Mouse (Mus musculus): ENCODE measurements around the gene Il4. TPM values are rescaled to one million over a fixed set of nuclear protein-coding genes. Genes with fewer than 3 reads are reported as not detected.
A peak's percentile ranks its signal among the peaks of the same experiment; 100 is the strongest.
"Not testable (repeated sequence)": the region's sequence is repeated elsewhere in the genome, so short reads cannot be mapped to it uniquely, and the experiment has no call there.

Il4 gene
- total RNA-seq, 1 experiment from 2014 or later: 19.5 TPM

DNA sequence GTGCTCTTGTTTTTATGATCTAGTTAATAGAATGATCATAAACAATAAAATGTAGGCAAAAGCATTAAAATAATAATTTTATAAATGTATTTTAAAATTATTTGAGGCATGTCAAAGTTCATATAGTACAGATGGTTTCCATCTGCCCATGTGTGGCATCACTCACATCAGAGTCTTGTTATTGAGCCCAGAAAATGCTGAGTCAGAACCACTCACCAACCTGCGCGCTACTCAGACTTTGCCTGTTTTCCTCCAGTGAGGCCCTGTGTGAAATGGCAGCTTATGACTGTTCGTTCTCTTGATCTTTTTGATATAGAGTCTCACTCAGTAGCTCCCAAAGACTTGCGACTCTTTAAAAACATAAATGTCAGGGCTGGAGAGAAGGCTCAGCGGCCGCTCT, 33.0 kb downstream of the Il4 start:
- no peak for ATAC-seq (replicated peaks; ENCODE audit: insufficient number of reproducible peaks, low FRiP score, low TSS enrichment, poor library complexity, severe bottlenecking)

- no peak for ATAC-seq (replicated peaks; ENCODE audit: insufficient number of reproducible peaks, low FRiP score, low TSS enrichment, poor library complexity, severe bottlenecking)
Measured at GRCm38 (mm10) chr11:53584849-53585248, 33.6 kb downstream of the Il4 start.

DNA sequence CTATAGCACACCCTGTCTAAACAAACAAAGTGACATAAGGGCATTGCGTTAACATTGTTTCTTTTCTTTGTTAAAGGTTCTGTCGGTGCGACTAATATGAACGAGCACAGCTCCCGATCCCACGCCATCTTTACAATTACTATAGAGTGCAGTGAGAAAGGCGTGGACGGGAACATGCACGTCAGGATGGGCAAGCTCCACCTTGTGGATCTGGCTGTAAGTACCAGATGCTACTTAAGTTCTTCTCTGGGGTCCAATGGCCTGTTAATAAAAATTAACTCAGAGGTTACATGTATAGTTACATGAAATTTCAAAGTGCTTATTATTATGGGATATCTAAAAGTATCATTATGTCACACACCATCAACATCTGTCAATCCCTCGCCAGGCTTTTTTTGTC, 35.3 kb downstream of the Il4 start:
- no peak for ATAC-seq (replicated peaks; ENCODE audit: insufficient number of reproducible peaks, low FRiP score, low TSS enrichment, poor library complexity, severe bottlenecking)

DNA sequence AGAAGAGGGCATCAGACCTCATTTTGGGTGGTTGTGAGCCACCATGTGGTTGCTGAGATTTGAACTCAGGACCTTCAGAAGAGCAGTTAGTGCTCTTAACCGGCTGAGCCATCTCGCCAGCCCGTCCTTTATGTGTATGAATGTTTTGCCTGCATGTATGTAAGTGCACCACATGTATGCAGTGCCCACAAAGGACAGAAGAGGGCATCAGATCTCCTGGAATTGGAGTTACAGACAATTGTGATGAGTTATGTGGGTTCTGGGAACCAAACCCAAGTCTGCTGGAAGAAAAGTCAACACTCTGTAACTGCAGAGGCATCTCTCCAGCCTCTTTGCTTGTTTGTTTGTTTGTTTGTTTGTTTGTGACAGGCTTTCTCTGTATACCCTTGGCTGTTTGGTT, 37.9 kb downstream of the Il4 start:
- no peak for ATAC-seq (replicated peaks; ENCODE audit: insufficient number of reproducible peaks, low FRiP score, low TSS enrichment, poor library complexity, severe bottlenecking)

DNA sequence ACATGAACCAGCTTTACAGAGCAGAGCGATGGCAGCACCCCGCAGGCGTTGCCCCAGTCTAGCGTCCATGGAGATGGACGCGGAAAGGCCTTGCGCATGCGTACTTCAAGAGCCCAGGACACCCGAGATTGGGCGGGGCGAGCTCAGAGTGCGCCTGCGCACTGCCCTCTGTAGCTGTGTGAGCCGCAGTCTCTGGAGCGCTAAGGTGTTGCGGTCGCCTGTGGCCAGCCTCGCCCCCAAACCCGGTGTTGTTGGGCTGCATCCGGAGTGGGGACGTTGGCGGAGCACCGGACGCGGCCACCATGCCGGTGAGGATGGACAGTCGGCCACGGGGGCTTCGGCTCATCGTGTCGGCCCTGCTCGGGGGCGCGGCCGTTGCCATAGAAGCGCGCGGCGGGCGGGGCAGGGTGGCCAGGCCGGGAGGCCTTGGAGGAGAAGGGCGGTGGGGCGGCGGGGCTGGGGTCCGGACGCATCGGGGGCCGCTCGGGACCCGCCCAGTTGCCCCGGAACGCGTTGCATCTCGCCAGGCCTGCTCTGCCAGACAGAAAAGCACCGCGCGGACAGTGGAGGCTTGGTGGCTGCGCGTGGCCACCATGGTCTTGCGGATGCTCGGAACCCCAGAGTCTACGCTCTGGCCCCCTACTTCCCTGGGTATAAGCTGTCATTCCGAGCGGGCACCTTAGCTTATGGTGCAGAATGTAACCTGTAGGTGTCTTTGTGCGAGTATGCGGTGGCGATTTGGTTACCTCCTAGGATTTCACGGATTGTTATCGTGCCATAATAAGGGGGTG, 51.0 kb downstream of the Il4 start, which contains the start of gene Kif3a:
Kif3a (plus strand) TSS at position 156 of the 791 bp plus-strand sequence.
- peak; percentile 98 for ATAC-seq (replicated peaks; ENCODE audit: insufficient number of reproducible peaks, low FRiP score, low TSS enrichment, poor library complexity, severe bottlenecking)

GRCm38 (mm10) chr11:53566646-53567045, 51.8 kb downstream of the Il4 start:
- no peak for ATAC-seq (replicated peaks; ENCODE audit: insufficient number of reproducible peaks, low FRiP score, low TSS enrichment, poor library complexity, severe bottlenecking)

GRCm38 (mm10) chr11:53561986-53562385, 56.5 kb downstream of the Il4 start:
- no peak for ATAC-seq (replicated peaks; ENCODE audit: insufficient number of reproducible peaks, low FRiP score, low TSS enrichment, poor library complexity, severe bottlenecking)

DNA sequence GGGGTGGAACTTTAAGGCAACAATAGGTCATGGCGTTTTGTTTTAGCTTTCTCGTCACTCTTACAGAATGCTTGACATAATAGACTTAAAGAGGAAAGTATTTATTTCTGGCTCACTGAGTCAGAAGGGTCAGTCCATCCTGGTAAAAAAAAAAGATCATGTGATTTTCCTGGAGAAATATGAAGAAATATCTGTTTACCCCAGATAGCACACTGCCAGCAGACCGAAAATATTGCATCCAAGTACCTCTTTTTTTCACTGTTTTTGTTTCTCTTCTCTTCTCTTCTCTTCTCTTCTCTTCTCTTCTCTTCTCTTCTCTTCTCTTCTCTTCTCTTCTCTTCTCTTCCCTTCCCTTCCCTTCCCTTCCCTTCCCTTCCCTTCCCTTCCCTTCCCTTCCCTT, 58.5 kb downstream of the Il4 start:
- ATAC-seq (replicated peaks; ENCODE audit: insufficient number of reproducible peaks, low FRiP score, low TSS enrichment, poor library complexity, severe bottlenecking): not testable (repeated sequence)

DNA sequence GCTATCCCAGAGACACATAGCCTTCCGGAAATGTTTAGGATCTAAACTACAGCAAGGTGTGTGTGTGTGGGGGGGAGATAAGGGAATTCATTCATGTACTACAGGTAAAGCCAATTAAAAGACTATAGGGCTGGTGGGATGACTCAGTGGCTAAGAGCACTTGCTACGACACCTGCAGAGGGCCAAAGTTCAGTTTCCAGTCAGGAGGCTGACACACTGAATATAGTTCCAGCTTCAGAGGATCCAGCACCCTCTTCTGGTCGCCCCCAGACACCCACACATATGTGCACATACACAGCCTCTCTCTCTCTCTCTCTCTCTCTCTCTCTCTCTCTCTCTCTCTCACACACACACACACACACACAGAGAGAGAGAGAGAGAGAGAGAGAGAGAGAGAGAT, 60.5 kb downstream of the Il4 start:
- not testable (repeated sequence) for ATAC-seq (replicated peaks; ENCODE audit: insufficient number of reproducible peaks, low FRiP score, low TSS enrichment, poor library complexity, severe bottlenecking)

DNA sequence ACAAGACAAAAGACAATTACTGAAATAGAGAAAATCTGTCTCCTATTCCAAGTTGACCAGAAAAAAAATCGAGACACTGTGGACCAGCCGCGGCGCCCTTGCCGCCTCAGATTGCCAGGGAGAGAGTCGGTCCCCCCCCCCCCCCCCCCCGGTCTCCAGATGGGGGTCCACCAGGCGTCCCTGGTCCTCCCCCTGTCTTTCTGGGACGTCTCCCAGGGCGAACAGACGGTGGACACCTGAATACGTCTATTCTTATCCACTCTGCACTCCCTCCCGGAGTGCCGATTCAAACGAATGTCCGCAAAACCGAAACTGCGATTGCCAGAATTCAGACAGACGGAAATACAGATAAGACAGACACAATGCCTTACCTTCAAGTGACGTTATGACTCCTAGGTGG, 61.9 kb downstream of the Il4 start:
- ATAC-seq (replicated peaks; ENCODE audit: insufficient number of reproducible peaks, low FRiP score, low TSS enrichment, poor library complexity, severe bottlenecking): not testable (repeated sequence)

Other genes starting within 250 kb of the Il4 start
- not detected in 3 replicates for gene Leap2, start 195.5 kb downstream of the Il4 start, total RNA-seq (2017)
- gene Uqcrq, start 187.8 kb downstream of the Il4 start, total RNA-seq (2017): 11.2 to 22.8 TPM (median 17.8 TPM) in 3 replicates
- gene Gdf9, start 187.6 kb downstream of the Il4 start, total RNA-seq (2017): not detected in 3 replicates
- not detected in 3 replicates for gene Gm10447, start 161.6 kb downstream of the Il4 start, total RNA-seq (2017)
- not detected in 3 replicates for gene Shroom1, start 161.5 kb downstream of the Il4 start, total RNA-seq (2017)
- gene Gm9837, start 148.2 kb downstream of the Il4 start, total RNA-seq (2017): not detected in 3 replicates
- not detected in 3 replicates for gene Gm9945, start 138.5 kb downstream of the Il4 start, total RNA-seq (2017)
- not detected in 3 replicates for gene Sowaha, start 138.4 kb downstream of the Il4 start, total RNA-seq (2017)
- gene Sept8, start 99.4 kb downstream of the Il4 start, total RNA-seq (2017): 2.9 to 4.1 TPM (median 3.8 TPM) in 3 replicates
- gene Kif3a, start 51.3 kb downstream of the Il4 start, total RNA-seq (2017): 2.8 to 6.1 TPM (median 3.6 TPM) in 3 replicates
- gene Il13, start 16.0 kb upstream of the Il4 start, total RNA-seq (2017): 0.29 to 2.5 TPM in 2 of 3 replicates, not detected in the other
- 27.8 to 53.5 TPM (median 45.6 TPM) in 3 replicates for gene Rad50, start 88.7 kb upstream of the Il4 start, total RNA-seq (2017)
- gene Il5, start 102.1 kb upstream of the Il4 start, total RNA-seq (2017): not detected in 3 replicates
- 300 to 388 TPM (median 378 TPM) in 3 replicates for gene Irf1, start 151.3 kb upstream of the Il4 start, total RNA-seq (2017)
- 0.68 TPM in 1 of 3 replicates, not detected in the others for gene Gm17334, start 154.5 kb upstream of the Il4 start, total RNA-seq (2017)
- gene Gm12216, start 240.6 kb upstream of the Il4 start, total RNA-seq (2017): 5.5 to 14.4 TPM (median 10.2 TPM) in 3 replicates

Measured in monocyte, adult 5-6 weeks (primary cell).